8 mouse cellular contexts compared by ENCODE assay signal in genomic region chr1:131982907-131983306, GRCm38 (mm10). TPM values are rescaled to one million over a fixed set of nuclear protein-coding genes. Genes with fewer than 3 reads are reported as not detected.
DNase-seq lines count a peak whose midpoint lies in the region; ATAC-seq and TF ChIP-seq lines count a peak whose summit lies in the region.

No protein-coding gene starts in this region.

- WGBS in forebrain, postnatal 0 days: 24% methylated on average over 5 of the region's 5 CpGs
- 18% methylated on average over 5 of the region's 5 CpGs for WGBS in hindbrain, embryonic 15.5 days

- no peaks in the 10 kb centered on the region for H3K4me1 ChIP-seq in forebrain, postnatal 0 days (ENCODE audit: insufficient read depth)
- H3K4me1 ChIP-seq in hindbrain, embryonic 15.5 days (replicated peaks): no peaks in the 10 kb centered on the region

- peak; percentile 78 for ATAC-seq in forebrain, postnatal 0 days
- ATAC-seq in hindbrain, embryonic 15.5 days (ENCODE audit: low FRiP score, low read depth): peak; percentile 68; the same call in 1 of the 2 replicates

- no peaks in the 10 kb centered on the region for H3K27me3 ChIP-seq in forebrain, postnatal 0 days (ENCODE audit: insufficient read depth, low read length)
- no peaks in the 10 kb centered on the region for H3K27me3 ChIP-seq in hindbrain, embryonic 15.5 days

- no peaks in the 10 kb centered on the region for H3K9me3 ChIP-seq in forebrain, postnatal 0 days (ENCODE audit: low read length)
- H3K9me3 ChIP-seq in hindbrain, embryonic 15.5 days: no peaks in the 10 kb centered on the region

- H3K36me3 ChIP-seq in forebrain, postnatal 0 days (ENCODE audit: insufficient read depth): no peaks in the 10 kb centered on the region
- no peaks in the 10 kb centered on the region for H3K36me3 ChIP-seq in hindbrain, embryonic 15.5 days

- H3K4me3 ChIP-seq in forebrain, postnatal 0 days (ENCODE audit: low read depth, low read length): no peak overlapping the region
- no peak overlapping the region for H3K4me3 ChIP-seq in hindbrain, embryonic 15.5 days

- DNase-seq in MN1 (ENCODE audit: low spot score): peak; percentile 79
- DNase-seq in cerebellum, adult 18-20 months: peak; percentile 82 to 88
- peak; percentile 84 for DNase-seq in forebrain, postnatal 0 days
- peak; percentile 63 to 81 for DNase-seq in layer of hippocampus, postnatal 25 days (ENCODE audit: extremely low spot score in 1 of 2, low spot score in 1 of 2)
- DNase-seq in lung, postnatal 4 days: peak; percentile 68 to 80
- peak; percentile 61 for DNase-seq in retina, postnatal 7 days (ENCODE audit: low read depth, low spot score)
- DNase-seq in thymus, postnatal 4 days: peak; percentile 93

- no peak overlapping the region for H3K27ac ChIP-seq in forebrain, postnatal 0 days (ENCODE audit: low read depth, low read length)
- H3K27ac ChIP-seq in hindbrain, embryonic 15.5 days (replicated peaks): no peak overlapping the region

- no peak overlapping the region for H3K4me2 ChIP-seq in forebrain, postnatal 0 days (ENCODE audit: low read depth)
- H3K4me2 ChIP-seq in hindbrain, embryonic 15.5 days: no peak overlapping the region

- H3K9ac ChIP-seq in forebrain, postnatal 0 days: no peak overlapping the region
- no peak overlapping the region for H3K9ac ChIP-seq in hindbrain, embryonic 15.5 days

- peak; percentile 98 for TF ChIP-seq CTCF in forebrain, postnatal 0 days (IDR thresholded peaks at IDR 0.05; ENCODE audit: low read depth)

RNA-seq across cellular contexts. Expression of gene Slc45a3, which starts 20.1 kb away (rescaled TPM):
- total RNA-seq in forebrain, postnatal 0 days (2014; rRNA removed): 0.85 and 0.86 TPM in 2 replicates
- 0.69 and 0.78 TPM in 2 replicates for polyA plus RNA-seq in forebrain, postnatal 0 days (2015; fragmentation: Nextera tagmentation; extraction: Ambion mirVana)
- 0.74 and 4.7 TPM in 2 replicates for polyA plus RNA-seq in hindbrain, embryonic 15.5 days (2015; fragmentation: Nextera tagmentation; extraction: Ambion mirVana)
- 1 to 10 TPM; 2.4 TPM for total RNA-seq in layer of hippocampus, postnatal 25 days (2021)

RNA-seq across cellular contexts. Expression of gene Elk4, which starts 24.5 kb away (rescaled TPM):
- total RNA-seq in forebrain, postnatal 0 days (2014; rRNA removed): 18.6 and 25.5 TPM in 2 replicates
- 8.0 and 8.2 TPM in 2 replicates for polyA plus RNA-seq in forebrain, postnatal 0 days (2015; fragmentation: Nextera tagmentation; extraction: Ambion mirVana)
- polyA plus RNA-seq in hindbrain, embryonic 15.5 days (2015; fragmentation: Nextera tagmentation; extraction: Ambion mirVana): 11.4 and 11.5 TPM in 2 replicates
- total RNA-seq in layer of hippocampus, postnatal 25 days (2021): 10 to 100 TPM; 51.8 to 60.4 TPM
